Mouse (Mus musculus) c-Kit-positive CD71-positive TER-119-negative erythroid progenitor cells, embryonic 14.5 days (primary cell): Measurements from ENCODE around the gene Sgpp2.

Experiments
- DNase-seq: peaks from one replicate; pipeline ENCODE4 v3.0.0-alpha.2; 2013; ENCODE audit warnings: low read depth

The Sgpp2 gene

GRCm38 (mm10) chr1:78339941-78340340 lies 29.8 kb downstream of the Sgpp2 start:
- DNase-seq: no peak

GRCm38 (mm10) chr1:78340584-78340983 lies 30.4 kb downstream of the Sgpp2 start:
- DNase-seq: no peak

GRCm38 (mm10) chr1:78347317-78347806 lies 37.2 kb downstream of the Sgpp2 start:
- no peak for DNase-seq

DNA sequence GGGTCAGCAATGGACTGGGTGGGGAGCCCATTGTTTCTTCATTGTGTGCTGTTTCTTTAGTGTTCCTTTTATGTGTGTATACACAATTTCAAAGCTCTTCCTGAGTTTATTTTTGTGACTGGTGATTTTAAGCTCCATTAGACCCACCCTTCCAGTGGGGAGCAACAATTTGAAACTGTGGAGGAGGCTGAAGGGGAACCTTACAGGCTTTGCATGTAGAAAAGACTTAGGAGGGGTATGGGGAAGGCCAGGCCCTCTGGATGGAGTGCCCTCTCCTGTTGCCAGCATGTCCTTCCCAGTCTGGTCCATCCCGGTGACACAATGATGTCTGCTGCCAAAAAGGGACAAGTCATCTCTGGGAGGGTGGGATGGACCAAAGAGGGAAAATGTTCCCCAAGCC lies 39.1 kb downstream of the Sgpp2 start:
- no peak for DNase-seq

DNA sequence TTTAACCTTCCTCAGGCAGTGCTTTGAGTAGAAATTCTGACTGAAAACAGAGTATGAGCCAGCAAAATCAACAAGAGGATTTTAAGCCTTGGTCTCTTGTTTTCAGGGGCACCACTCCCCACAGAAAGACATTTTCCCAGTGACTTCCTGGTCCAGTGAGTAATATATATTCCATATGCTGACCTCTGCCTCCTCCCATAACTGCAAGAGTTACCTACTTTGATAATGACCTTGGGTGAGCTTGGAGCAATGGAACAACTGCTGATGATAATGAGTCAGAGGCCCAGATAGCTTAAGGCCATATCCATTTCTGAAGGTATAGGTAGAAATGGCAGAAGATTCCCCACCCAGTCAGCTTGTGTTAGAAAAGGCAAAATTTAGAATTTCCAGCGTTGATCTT lies 43.1 kb downstream of the Sgpp2 start:
- no peak for DNase-seq

GRCm38 (mm10) chr1:78355123-78355522 lies 45.0 kb downstream of the Sgpp2 start:
- no peak for DNase-seq

DNA sequence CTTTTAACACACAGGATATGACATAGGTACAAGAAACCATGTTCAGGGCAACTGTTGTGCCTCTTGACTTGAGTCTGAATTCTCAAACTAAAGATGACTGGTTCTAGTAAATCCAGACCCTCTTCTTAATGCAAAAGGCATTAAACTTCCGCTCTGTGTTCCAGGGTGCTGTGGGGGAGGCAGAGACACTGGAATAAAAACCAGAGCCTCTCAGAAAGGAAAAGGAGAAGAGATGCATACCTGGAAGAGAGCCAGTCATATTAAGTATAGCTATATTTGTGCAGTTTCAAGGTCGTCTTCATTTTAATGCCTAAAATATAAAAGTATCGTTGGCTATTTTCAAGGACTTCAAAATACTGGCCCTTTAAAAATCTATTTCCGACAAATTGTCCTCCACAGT lies 47.3 kb downstream of the Sgpp2 start:
- DNase-seq: no peak

- DNase-seq: no peak
Measured at GRCm38 (mm10) chr1:78357868-78358267, 47.7 kb downstream of the Sgpp2 start.

GRCm38 (mm10) chr1:78363965-78364889 lies 54.1 kb downstream of the Sgpp2 start:
- DNase-seq: no peak

DNA sequence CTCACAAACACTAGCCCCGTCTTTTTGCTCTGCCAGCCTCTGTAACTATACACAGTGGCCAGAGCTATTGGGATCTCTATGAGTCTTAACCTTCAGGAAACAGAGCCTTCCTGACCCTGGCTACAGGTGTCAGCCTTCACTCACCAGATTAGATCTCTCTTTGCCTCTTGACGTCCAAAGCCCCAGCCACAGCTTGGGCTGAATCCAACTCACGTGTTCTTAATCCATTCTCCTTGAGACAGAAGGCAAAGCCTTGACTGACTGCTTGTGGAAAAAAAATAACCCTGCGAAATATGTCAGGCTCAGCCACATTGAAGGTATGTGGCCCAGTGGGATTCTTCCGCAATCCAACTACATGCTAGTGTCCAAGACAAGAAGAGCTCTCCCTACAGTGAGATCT lies 57.7 kb downstream of the Sgpp2 start:
- DNase-seq: no peak

- no peak for DNase-seq
Measured at GRCm38 (mm10) chr1:78370121-78370520, 60.0 kb downstream of the Sgpp2 start.

- no peak for DNase-seq
Measured at GRCm38 (mm10) chr1:78371569-78372236, 61.6 kb downstream of the Sgpp2 start.

DNA sequence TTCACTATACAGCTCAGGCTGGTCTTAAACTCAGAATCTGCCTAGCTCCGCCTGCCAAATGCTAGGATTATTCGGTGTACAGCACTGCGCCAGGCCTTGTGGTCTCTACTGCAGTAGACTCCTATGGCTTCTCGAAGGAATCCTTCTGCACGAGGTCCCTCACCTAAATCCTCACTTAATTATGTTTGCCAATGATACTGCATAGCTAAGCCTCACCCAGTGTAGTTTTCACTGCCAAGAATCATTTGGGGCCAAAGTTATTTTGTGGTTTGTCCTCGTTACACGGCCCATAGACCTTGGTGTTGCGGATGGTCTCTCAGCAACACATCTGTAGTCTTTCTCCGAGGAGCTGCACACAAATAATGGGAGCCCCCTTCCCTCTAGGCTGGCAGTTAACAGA lies 62.2 kb downstream of the Sgpp2 start:
- DNase-seq: no peak

GRCm38 (mm10) chr1:78373836-78374235 lies 63.7 kb downstream of the Sgpp2 start:
- DNase-seq: no peak

GRCm38 (mm10) chr1:78375058-78375457 lies 64.9 kb downstream of the Sgpp2 start:
- no peak for DNase-seq

DNA sequence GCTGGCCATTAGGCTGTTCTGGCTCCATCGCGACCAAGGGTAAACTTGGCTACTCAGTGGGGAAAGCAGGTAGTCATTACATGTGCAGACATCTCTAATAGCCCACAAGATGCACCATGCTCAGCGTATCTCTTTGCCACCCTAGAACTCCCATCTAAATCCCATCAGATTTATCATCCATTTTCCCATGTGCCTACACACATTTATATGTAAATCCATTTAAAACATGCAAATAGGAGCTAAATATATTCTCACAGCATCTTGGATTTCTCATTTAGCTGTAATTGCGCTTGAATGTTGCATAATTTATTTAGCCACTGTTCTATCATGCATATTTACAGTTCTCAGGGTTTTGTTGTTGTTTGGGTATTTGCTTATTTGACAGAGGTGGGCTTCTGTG lies 70.8 kb downstream of the Sgpp2 start:
- DNase-seq: no peak

DNA sequence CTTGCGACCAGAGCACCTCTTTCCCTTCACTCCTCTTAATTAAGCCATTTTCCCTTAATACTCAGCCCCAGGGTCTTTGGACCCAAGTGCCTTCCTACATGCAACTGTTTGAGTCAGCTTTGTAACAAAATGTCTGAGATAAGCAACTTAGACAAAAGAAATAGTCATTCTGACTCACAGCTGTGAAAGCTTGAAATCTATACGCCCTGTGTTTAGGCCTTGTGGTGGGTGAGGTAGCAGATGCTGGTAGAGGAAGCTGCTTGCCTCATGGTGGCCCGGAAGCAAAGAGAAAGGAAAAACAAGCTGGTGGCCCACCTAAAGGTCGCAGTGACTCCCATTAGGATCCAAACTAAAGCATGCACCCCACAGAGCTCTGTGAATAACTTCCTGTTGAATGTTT lies 77.7 kb downstream of the Sgpp2 start:
- no peak for DNase-seq

- no peak for DNase-seq
Measured at GRCm38 (mm10) chr1:78388848-78389247, 78.7 kb downstream of the Sgpp2 start.

DNA sequence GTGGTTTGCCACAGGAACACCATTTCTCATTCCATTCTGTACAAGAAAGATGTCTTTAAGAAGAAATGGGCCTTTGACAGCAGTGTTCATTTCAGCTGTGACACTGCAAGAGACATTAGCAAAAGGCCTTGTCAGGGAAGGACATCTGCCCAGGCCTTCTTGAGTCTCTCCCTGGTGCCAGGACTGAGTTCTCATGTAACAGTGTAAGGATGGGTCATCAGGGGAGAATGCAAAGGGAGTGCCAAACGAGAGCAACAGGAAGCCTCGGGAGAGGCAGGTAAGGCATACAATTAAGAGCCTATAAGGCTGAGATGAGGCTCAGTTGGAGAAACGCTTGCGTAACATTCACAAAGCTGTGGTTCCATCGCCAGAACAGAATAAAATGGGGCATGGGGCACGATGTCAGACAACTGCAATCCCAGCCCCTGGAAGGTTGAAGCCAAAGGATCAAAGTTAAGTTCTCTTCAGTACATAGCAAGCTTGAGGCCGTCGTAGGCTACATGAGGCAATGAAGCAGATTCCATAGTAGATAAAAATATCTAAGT lies 85.1 kb downstream of the Sgpp2 start:
- no peak for DNase-seq

DNA sequence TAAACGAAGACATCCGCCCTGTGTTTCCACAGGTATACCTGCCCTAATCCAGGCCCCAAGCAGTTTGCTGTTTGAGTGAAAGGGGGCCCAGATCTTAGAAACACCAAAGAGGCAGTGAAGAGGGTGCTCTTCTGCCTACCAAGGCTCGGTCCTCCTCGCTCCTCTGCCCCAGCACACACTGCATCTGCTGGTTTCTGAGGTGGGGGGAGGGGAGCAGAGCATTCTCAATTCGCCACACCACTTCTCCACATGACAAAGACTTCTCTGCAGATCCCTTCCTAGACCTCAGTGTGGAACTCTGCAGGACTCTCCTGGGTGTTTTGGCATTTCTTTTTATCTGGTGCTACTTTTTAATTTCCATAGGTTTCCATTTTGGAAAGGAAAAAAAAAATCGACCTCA lies 85.6 kb downstream of the Sgpp2 start:
- DNase-seq: no peak

DNA sequence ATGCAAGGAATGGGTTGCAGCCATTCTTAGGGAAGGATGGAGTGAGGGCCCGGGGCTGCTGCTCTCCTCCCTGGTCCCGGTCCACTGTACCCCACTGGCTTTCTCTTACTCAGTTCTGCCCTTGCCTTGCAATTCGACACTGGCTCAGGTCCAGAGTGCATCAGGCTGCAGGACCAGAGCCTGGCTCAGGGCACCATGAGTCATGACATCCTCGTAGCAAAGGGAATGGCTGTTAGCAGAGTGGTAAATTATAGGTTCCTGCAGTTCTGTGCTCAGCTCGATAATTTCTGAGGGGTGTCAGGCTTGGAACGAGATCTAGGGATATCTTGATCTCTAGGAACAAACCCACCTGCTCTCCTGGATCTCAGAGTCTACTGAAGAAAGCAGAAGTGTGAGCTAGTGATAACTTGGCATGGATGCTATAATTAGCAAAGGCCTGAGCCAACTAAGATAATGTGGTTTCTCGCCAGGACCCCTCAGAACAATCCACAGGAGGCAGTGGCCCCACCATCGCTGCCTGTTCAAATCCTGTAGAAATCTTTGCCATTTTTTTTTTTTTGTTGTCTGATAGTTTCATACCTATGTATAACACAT lies 86.3 kb downstream of the Sgpp2 start:
- DNase-seq: no peak

- DNase-seq: no peak
Measured at GRCm38 (mm10) chr1:78399755-78400154, 89.6 kb downstream of the Sgpp2 start.

GRCm38 (mm10) chr1:78401413-78401812 lies 91.3 kb downstream of the Sgpp2 start:
- no peak for DNase-seq
